Mouse (Mus musculus): ENCODE results near the gene Ppp2r2c. TPM values are rescaled to one million over a fixed set of nuclear protein-coding genes. Genes with fewer than 3 reads are reported as not detected.

The Ppp2r2c gene
- polyA plus RNA-seq, 1 experiment from 2014 or later: 38.3 TPM

- Histone ChIP-seq H3K9ac (replicated peaks; ENCODE audit: low read length) (no peak overlapping the region), H3K4me1 (ENCODE audit: control insufficient read depth, insufficient read depth, low read length) (no peaks in the 10 kb centered on the region), H3K27ac (replicated peaks; ENCODE audit: low read depth, low read length) (no peak overlapping the region), H3K4me3 (replicated peaks; ENCODE audit: low read depth, low read length) (no peak overlapping the region), H3K36me3 (ENCODE audit: control insufficient read depth, insufficient read depth, low read length) (no peaks in the 10 kb centered on the region), H3K9me3 (ENCODE audit: control insufficient read depth, low read length) (no peaks in the 10 kb centered on the region), H3K27me3 (ENCODE audit: control insufficient read depth, insufficient read depth, low read length) (no peaks in the 10 kb centered on the region), H3K4me2 (ENCODE audit: low read length) (no peak overlapping the region)
- 78% methylated on average over 4 of the region's 4 CpGs for WGBS
- no peak for ATAC-seq (ENCODE audit: low FRiP score, low TSS enrichment)
- no peak for DNase-seq
Observed at GRCm38 (mm10) chr5:36878801-36879200, 10.5 kb downstream of the Ppp2r2c start.

GRCm38 (mm10) chr5:36880622-36881021 lies 12.3 kb downstream of the Ppp2r2c start:
- H3K36me3 ChIP-seq (ENCODE audit: control insufficient read depth, insufficient read depth, low read length): no peaks in the 10 kb centered on the region
- 93% methylated on average over 5 of the region's 5 CpGs for WGBS
- DNase-seq: no peak
- no peak overlapping the region for H3K4me2 ChIP-seq (ENCODE audit: low read length)
- H3K27ac ChIP-seq (replicated peaks; ENCODE audit: low read depth, low read length): no peak overlapping the region
- H3K4me1 ChIP-seq (ENCODE audit: control insufficient read depth, insufficient read depth, low read length): no peaks in the 10 kb centered on the region
- no peak overlapping the region for H3K9ac ChIP-seq (replicated peaks; ENCODE audit: low read length)
- no peaks in the 10 kb centered on the region for H3K27me3 ChIP-seq (ENCODE audit: control insufficient read depth, insufficient read depth, low read length)
- no peak for ATAC-seq (ENCODE audit: low FRiP score, low TSS enrichment)
- no peaks in the 10 kb centered on the region for H3K9me3 ChIP-seq (ENCODE audit: control insufficient read depth, low read length)
- H3K4me3 ChIP-seq (replicated peaks; ENCODE audit: low read depth, low read length): no peak overlapping the region

GRCm38 (mm10) chr5:36883516-36883915 lies 15.2 kb downstream of the Ppp2r2c start:
- peaks cover 4% of the 10 kb centered on the region; the same call in 1 of the 2 replicates for H3K4me1 ChIP-seq (ENCODE audit: control insufficient read depth, insufficient read depth, low read length)
- 76% methylated on average over 12 of the region's 12 CpGs for WGBS
- H3K4me2 ChIP-seq (ENCODE audit: low read length): no peak overlapping the region
- DNase-seq (no peak), ATAC-seq (ENCODE audit: low FRiP score, low TSS enrichment) (peak; percentile 24; the same call in 1 of the 2 replicates)
- no peaks in the 10 kb centered on the region for H3K36me3 ChIP-seq (ENCODE audit: control insufficient read depth, insufficient read depth, low read length)
- H3K27ac ChIP-seq (replicated peaks; ENCODE audit: low read depth, low read length): no peak overlapping the region
- H3K27me3 ChIP-seq (ENCODE audit: control insufficient read depth, insufficient read depth, low read length): no peaks in the 10 kb centered on the region
- no peaks in the 10 kb centered on the region for H3K9me3 ChIP-seq (ENCODE audit: control insufficient read depth, low read length)
- no peak overlapping the region for H3K9ac ChIP-seq (replicated peaks; ENCODE audit: low read length)
- no peak overlapping the region for H3K4me3 ChIP-seq (replicated peaks; ENCODE audit: low read depth, low read length)

GRCm38 (mm10) chr5:36885067-36885466 lies 16.8 kb downstream of the Ppp2r2c start:
- 86% methylated on average over 1 of the region's 1 CpGs for WGBS
- no peaks in the 10 kb centered on the region for H3K36me3 ChIP-seq (ENCODE audit: control insufficient read depth, insufficient read depth, low read length)
- ATAC-seq (ENCODE audit: low FRiP score, low TSS enrichment) (no peak), DNase-seq (no peak)
- H3K4me3 ChIP-seq (replicated peaks; ENCODE audit: low read depth, low read length): no peak overlapping the region
- peaks cover 4% of the 10 kb centered on the region; the same call in 1 of the 2 replicates for H3K4me1 ChIP-seq (ENCODE audit: control insufficient read depth, insufficient read depth, low read length)
- H3K27me3 ChIP-seq (ENCODE audit: control insufficient read depth, insufficient read depth, low read length): no peaks in the 10 kb centered on the region
- no peak overlapping the region for H3K4me2 ChIP-seq (ENCODE audit: low read length)
- H3K9me3 ChIP-seq (ENCODE audit: control insufficient read depth, low read length): no peaks in the 10 kb centered on the region
- no peak overlapping the region for H3K27ac ChIP-seq (replicated peaks; ENCODE audit: low read depth, low read length)
- H3K9ac ChIP-seq (replicated peaks; ENCODE audit: low read length): no peak overlapping the region

GRCm38 (mm10) chr5:36885595-36885994 lies 17.3 kb downstream of the Ppp2r2c start:
- H3K4me2 ChIP-seq (ENCODE audit: low read length): no peak overlapping the region
- no peaks in the 10 kb centered on the region for H3K36me3 ChIP-seq (ENCODE audit: control insufficient read depth, insufficient read depth, low read length)
- no peak overlapping the region for H3K27ac ChIP-seq (replicated peaks; ENCODE audit: low read depth, low read length)
- no peak overlapping the region for H3K9ac ChIP-seq (replicated peaks; ENCODE audit: low read length)
- H3K27me3 ChIP-seq (ENCODE audit: control insufficient read depth, insufficient read depth, low read length): no peaks in the 10 kb centered on the region
- ATAC-seq (ENCODE audit: low FRiP score, low TSS enrichment) (no peak), DNase-seq (no peak)
- H3K9me3 ChIP-seq (ENCODE audit: control insufficient read depth, low read length): no peaks in the 10 kb centered on the region
- H3K4me1 ChIP-seq (ENCODE audit: control insufficient read depth, insufficient read depth, low read length): peaks cover 6% of the 10 kb centered on the region
- WGBS: 85% methylated on average over 5 of the region's 5 CpGs
- no peak overlapping the region for H3K4me3 ChIP-seq (replicated peaks; ENCODE audit: low read depth, low read length)

GRCm38 (mm10) chr5:36886298-36886697 lies 18.0 kb downstream of the Ppp2r2c start:
- Histone ChIP-seq H3K4me2 (ENCODE audit: low read length) (no peak overlapping the region), H3K36me3 (ENCODE audit: control insufficient read depth, insufficient read depth, low read length) (no peaks in the 10 kb centered on the region), H3K27ac (replicated peaks; ENCODE audit: low read depth, low read length) (no peak overlapping the region), H3K9me3 (ENCODE audit: control insufficient read depth, low read length) (no peaks in the 10 kb centered on the region), H3K4me3 (replicated peaks; ENCODE audit: low read depth, low read length) (no peak overlapping the region), H3K27me3 (ENCODE audit: control insufficient read depth, insufficient read depth, low read length) (no peaks in the 10 kb centered on the region), H3K4me1 (ENCODE audit: control insufficient read depth, insufficient read depth, low read length) (peaks cover 11% of the 10 kb centered on the region), H3K9ac (replicated peaks; ENCODE audit: low read length) (no peak overlapping the region)
- 85% methylated on average over 2 of the region's 2 CpGs for WGBS
- DNase-seq (no peak), ATAC-seq (ENCODE audit: low FRiP score, low TSS enrichment) (no peak)

- Histone ChIP-seq H3K4me1 (ENCODE audit: control insufficient read depth, insufficient read depth, low read length) (peaks cover 11% of the 10 kb centered on the region), H3K4me2 (ENCODE audit: low read length) (no peak overlapping the region), H3K27me3 (ENCODE audit: control insufficient read depth, insufficient read depth, low read length) (no peaks in the 10 kb centered on the region), H3K36me3 (ENCODE audit: control insufficient read depth, insufficient read depth, low read length) (no peaks in the 10 kb centered on the region), H3K27ac (replicated peaks; ENCODE audit: low read depth, low read length) (0 out of 2 replicates have a peak overlapping the region, but pooled peaks have one; percentile 13), H3K4me3 (replicated peaks; ENCODE audit: low read depth, low read length) (no peak overlapping the region), H3K9ac (replicated peaks; ENCODE audit: low read length) (no peak overlapping the region), H3K9me3 (ENCODE audit: control insufficient read depth, low read length) (no peaks in the 10 kb centered on the region)
- DNase-seq (no peak), ATAC-seq (ENCODE audit: low FRiP score, low TSS enrichment) (no peak)
- 48% methylated on average over 7 of the region's 7 CpGs for WGBS
Observed at GRCm38 (mm10) chr5:36886852-36887283, 18.6 kb downstream of the Ppp2r2c start.

GRCm38 (mm10) chr5:36887299-36887988 lies 19.1 kb downstream of the Ppp2r2c start:
- DNase-seq (no peak), ATAC-seq (ENCODE audit: low FRiP score, low TSS enrichment) (peak; percentile 15; the same call in 1 of the 2 replicates)
- Histone ChIP-seq H3K27ac (replicated peaks; ENCODE audit: low read depth, low read length) (0 out of 2 replicates have a peak overlapping the region, but pooled peaks have one; percentile 13), H3K4me3 (replicated peaks; ENCODE audit: low read depth, low read length) (no peak overlapping the region), H3K9ac (replicated peaks; ENCODE audit: low read length) (no peak overlapping the region), H3K9me3 (ENCODE audit: control insufficient read depth, low read length) (no peaks in the 10 kb centered on the region), H3K4me2 (ENCODE audit: low read length) (no peak overlapping the region), H3K4me1 (ENCODE audit: control insufficient read depth, insufficient read depth, low read length) (peaks cover 11% of the 10 kb centered on the region), H3K27me3 (ENCODE audit: control insufficient read depth, insufficient read depth, low read length) (no peaks in the 10 kb centered on the region), H3K36me3 (ENCODE audit: control insufficient read depth, insufficient read depth, low read length) (no peaks in the 10 kb centered on the region)
- WGBS: 42% methylated on average over 9 of the region's 9 CpGs

- H3K9me3 ChIP-seq (ENCODE audit: control insufficient read depth, low read length): no peaks in the 10 kb centered on the region
- no peaks in the 10 kb centered on the region for H3K36me3 ChIP-seq (ENCODE audit: control insufficient read depth, insufficient read depth, low read length)
- no peak overlapping the region for H3K4me2 ChIP-seq (ENCODE audit: low read length)
- no peaks in the 10 kb centered on the region for H3K27me3 ChIP-seq (ENCODE audit: control insufficient read depth, insufficient read depth, low read length)
- H3K9ac ChIP-seq (replicated peaks; ENCODE audit: low read length): no peak overlapping the region
- H3K27ac ChIP-seq (replicated peaks; ENCODE audit: low read depth, low read length): no peak overlapping the region
- H3K4me3 ChIP-seq (replicated peaks; ENCODE audit: low read depth, low read length): no peak overlapping the region
- ATAC-seq (ENCODE audit: low FRiP score, low TSS enrichment) (no peak), DNase-seq (no peak)
- peaks cover 11% of the 10 kb centered on the region for H3K4me1 ChIP-seq (ENCODE audit: control insufficient read depth, insufficient read depth, low read length)
- 86% methylated on average over 8 of the region's 8 CpGs for WGBS
Observed at GRCm38 (mm10) chr5:36888501-36888900, 20.2 kb downstream of the Ppp2r2c start.
